Mouse (Mus musculus) right cerebral cortex, postnatal 10 days (tissue): ENCODE results near the gene Trp53.
"Not testable (repeated sequence)": the region's sequence is repeated elsewhere in the genome, so short reads cannot be mapped to it uniquely, and the experiment has no call there.

ENCODE experiments used
- DNase-seq, 2 experiments: peaks; one replicate each; pipeline ENCODE4 v3.0.0; 2021; ENCODE audit warnings: low spot score in 2 of 2

Gene Trp53

DNA sequence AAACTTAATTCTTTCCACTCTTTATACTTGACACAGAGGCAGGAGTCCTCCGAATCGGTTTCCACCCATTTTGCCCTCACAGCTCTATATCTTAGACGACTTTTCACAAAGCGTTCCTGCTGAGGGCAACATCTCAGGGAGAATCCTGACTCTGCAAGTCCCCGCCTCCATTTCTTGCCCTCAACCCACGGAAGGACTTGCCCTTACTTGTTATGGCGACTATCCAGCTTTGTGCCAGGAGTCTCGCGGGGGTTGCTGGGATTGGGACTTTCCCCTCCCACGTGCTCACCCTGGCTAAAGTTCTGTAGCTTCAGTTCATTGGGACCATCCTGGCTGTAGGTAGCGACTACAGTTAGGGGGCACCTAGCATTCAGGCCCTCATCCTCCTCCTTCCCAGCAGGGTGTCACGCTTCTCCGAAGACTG is at the start of gene Trp53, which contains the start of gene Wrap53:
Gene Trp53 (plus strand): TSS at position 269 of the 424 bp plus-strand sequence.
Gene Wrap53 (minus strand): TSS at position 165 of the 424 bp plus-strand sequence.
- DNase-seq = peak; percentile 93 to 95

DNA sequence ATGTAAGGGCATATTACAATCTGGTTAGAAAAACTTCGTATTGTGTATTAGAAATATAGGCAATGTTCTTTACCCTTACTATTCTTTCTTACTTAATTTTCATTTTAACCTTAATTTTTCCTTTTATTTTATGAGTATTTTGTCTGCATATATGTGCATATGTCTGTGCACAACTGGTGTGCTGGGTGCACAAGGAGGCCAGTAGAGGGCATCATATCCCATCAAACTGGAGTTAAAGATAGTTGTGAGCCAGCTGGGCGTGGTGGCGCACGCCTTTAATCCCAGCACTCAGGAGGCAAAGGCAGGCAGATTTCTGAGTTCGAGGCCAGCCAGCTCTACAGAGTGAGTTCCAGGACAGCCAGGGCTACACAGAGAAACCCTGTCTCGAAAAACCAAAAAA is 49.4 kb upstream of the Trp53 start:
- DNase-seq = not testable (repeated sequence)

DNA sequence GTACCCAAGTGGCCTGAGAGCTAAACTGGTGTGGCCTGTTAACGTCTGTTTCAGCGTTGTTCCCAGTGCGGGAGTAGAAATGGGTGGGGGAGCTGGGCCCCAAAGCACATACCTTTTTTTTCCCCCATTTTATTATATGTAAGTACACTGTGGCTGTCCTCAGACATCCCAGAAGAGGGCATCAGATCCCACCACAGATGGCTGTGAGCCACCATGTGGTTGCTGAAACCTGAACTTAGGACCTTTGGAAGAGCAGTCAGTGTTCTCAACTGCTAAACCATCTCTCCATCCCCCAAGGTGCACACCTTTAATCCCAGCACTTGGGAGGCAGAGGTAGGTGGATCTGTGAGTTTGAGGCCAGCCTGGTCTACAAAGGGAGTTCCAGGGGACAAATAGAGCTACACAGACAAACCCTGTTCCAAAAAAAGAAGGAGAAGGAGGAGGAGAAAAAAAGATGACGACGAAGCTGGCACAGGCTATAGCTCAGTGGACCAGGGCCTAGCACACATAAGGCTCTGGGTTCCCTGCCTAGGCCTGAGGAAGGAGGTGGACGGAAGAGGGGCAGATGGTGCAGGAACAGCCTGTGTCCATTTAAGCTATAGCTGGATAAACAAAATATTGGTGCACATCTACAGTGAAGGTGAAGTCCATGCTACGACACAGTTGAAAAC is 47.5 kb upstream of the Trp53 start:
- no peak for DNase-seq

DNA sequence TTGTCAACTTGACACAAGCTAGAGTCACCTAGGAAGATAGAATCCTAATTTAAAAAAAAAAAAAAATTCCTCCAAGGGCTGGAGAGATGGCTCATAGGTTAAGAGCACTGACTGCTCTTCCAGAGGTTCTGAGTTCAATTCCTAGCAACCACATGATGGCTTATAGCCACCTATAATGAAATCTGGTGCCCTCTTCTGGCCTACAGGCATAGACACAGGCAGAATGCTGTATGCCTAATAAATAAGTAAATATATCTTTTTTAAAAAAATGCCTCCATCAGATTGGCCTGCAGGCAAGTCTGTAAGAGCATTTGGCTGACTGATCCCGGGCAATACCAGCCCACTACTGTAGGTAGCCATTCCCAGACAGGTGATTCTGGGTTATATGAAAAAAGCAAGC is 45.2 kb upstream of the Trp53 start:
- no peak for DNase-seq

DNA sequence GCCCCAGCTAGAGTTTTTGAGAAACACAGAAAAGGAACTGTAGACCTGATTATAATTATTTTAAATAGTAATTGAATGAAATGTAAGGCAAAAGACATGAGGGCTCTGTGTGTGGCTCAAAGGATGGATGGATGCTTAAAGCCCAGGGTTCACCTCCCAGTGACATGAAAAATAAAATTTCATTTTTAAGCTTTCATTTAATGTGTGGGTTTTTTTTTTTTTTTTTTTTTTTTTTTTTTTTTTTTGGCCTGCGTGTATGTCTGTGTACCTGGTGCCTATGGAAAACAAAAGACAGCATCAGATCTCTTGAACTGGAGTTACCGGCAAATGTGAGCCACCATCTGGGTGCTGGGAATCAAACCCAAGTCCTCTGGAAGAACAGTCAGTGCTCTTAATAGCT is 39.5 kb upstream of the Trp53 start:
- DNase-seq = no peak

DNA sequence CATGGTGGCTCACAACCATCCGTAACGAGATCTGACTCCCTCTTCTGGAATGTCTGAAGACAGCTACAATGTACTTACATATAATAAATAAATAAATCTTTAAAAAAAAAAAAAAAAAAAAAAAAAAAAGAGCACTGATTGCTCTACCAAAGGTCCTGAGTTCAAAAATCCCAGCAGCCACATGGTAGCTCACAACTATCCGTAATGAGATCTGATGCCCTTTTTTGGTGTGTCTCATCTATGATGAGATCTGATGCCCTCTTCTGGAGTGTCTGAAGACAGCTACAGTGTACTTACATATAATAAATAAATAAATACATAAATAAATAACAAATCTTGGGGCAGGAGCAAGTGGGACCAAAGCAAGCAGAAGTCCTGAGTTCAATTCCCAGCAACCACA is 38.4 kb upstream of the Trp53 start:
- not testable (repeated sequence) for DNase-seq

DNA sequence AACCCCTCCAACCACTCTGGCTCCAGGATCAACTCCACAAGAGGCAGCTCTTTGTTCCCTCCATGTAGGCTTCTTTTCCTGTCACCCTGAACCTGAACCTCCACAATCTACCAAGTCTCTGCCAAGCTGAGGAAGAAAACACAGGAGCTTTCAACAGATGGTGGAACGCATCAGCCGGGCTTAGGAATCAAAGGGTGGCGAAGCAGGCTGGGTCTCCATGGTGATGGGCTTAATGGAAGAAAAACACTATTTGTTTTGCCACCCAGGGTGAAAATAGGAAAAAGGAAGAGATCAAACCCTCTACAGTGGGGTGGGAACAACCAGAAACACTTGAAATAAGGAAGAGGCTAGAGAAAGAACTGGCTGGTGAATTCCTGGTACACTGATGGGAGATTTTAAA is 36.6 kb upstream of the Trp53 start:
- DNase-seq = peak in 1 of 2 experiments; percentile 52

DNA sequence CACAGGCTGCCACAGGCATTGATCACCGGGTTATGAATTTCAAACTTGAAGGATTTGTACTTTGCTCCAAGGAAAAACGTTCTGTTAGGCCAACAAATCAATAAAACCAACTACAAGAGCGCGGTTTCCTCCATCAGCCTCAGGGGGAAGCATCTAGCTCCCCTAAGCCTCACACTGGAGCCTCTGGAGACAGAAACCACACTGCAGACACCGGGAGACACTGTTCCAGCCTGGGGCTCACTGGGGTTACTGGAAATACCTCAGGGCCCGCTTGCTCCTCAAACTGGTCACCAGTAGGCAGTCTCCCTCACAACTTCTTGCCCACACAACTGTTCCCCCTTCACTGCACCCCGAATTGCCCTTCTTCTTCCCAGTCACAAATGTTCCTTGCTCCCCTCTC is 34.2 kb upstream of the Trp53 start:
- DNase-seq = peak in 1 of 2 experiments; percentile 46

DNA sequence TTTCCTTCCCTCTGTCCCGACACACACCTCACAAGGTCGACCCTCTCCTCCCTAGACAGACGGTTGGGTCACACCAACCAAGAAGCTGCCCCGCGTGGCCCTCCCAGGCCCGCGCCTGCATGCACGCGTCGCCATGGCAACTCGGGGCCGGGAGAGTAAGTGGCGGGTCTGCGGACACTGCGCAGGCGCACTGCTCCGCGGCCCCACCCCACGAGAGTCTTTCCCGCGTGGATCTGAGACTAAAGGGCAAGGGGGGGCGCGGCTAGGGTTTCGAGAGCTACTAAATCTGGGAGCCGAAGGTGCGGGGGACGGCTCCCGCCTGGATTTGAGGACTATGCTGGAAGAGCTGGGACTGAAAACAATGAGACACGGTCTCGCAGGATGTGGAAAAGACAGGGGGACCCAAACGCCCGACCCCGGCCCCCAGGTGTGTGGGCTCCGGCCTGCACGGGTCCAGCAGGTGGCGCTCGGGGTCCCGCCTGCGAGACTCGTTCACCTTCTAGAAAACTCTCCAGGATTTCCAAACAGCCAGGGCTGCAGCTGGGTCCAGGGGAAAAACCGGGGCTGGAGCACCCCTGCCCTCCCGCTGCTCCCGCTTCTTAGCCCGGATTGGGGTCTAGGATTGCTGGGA is 33.6 kb upstream of the Trp53 start:
- DNase-seq = peak; percentile 92

DNA sequence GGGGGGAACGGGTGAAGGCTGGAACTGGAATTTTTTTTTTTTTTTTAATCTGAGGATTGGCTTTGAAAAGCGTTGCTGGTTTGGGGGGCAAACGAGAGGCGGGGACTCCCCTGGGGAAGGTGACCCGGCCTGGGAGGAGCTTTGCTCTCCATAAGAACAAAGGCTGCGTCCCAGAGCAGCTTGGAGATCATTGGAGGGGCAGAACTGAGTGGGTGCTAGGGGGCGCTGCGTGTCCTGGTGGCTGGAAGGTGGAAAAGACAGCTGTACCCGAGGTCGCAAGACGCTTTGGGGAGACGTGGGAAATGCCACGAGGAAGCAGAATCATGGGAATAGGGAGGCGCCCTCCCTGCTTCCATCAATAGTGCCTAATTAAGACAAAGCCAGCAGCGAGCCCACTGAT is 33.1 kb upstream of the Trp53 start:
- DNase-seq = peak; percentile 68 to 70

DNA sequence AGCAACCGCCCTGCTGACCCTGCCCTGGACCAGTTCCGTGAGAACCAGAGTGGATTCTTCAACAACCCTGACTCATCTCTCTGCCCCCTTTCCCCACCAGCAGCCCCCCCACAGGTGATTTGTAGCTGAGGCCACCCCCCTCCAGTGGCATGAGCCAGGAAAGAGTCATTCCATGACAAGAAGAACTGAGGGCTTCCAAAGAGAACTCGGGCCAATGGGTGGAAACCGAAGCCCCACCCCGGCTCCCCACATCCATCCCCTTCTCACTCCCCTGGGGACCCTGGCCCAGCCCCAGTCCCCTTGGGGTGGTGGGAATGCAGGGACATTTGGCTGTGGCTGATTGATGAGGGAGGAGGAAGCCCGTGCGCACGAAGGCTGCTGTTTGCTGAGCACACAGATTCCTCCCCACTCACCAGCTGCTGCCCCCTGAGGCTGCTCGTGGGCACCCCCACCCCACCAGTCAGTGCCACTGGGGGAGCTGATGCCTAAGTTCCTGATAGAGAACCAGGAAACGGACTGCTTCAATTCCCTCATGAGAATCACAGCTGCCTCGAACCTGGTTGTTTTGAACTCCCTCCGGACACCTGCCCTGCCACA is 31.0 kb upstream of the Trp53 start, which contains the start of gene Dnah2:
Gene Dnah2 (minus strand): TSS at position 51 of the 597 bp plus-strand sequence.
- no peak for DNase-seq

DNA sequence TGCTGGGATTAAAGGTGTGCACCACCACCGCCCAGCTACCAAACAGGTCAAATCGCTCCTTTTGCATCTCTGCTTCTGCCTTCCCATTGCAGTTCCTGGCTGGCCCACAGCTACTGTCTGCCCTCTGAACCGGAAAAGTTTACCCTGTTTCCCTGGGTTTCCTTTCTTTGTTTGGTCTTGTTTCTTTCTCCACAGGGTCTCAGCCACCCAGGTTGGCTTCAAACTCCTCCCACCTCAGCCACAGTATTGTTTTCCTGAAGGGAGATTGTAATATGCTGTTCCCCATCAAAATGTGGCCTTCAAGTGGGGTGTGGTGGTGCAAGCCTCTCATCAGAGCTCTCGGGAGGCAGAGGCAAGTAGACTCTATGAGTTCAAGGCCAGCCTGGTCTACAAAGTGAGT is 28.8 kb upstream of the Trp53 start:
- no peak for DNase-seq

DNA sequence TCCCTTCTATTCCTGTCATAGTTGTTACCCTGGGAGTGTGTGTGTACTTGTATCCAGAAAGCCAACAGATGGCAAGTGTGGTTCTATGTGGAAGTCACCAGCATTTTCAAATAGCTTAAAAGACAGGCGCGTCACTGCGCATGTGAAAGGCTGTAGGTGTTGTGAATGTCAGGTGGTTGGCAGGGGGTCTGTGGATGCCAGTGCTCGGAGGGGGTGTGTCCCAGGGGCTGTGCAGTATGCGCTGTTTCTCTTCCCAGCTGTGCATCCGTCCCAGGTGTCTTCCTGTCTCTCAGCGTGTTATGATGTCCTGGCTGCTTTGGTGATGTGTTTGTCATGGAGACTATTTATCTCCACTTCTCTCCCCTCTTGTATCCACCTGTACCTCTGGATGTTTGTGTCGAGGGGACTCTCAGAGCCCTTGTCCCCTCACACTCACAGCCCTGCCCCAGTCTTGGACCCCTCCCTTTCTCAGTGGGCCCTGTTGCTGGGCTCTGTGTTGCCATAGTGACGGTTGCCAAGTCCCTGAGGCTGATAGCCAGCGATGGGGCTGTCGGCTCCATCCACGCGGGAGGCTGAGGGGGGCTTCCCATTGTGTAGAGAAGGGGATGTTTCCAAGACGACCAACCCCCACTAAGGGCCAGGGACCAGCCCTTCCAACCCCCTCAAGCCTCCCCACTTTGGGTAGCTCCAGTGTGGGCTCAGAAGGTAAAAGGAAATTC is 27.4 kb upstream of the Trp53 start:
- peak; percentile 89 to 90 for DNase-seq

DNA sequence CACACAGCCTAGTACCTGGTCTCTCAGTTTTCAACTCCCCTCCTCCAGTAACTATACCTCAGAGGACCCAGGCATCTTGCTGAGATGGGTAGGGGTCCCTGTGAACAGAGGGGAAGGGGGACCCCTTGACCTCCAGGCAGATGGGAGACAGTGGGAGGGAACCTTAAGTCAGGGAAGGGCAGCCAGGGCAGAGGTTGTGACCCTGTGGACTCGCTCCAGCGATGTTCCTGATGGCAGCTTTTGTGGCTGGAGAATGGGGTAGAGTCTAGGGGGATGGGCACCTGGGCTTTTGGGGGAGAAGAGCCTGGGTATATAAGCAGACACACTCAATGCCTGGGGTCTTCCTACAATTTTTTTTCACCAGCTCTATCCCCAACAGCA is 26.8 kb upstream of the Trp53 start:
- peak in 1 of 2 experiments; percentile 60 for DNase-seq

DNA sequence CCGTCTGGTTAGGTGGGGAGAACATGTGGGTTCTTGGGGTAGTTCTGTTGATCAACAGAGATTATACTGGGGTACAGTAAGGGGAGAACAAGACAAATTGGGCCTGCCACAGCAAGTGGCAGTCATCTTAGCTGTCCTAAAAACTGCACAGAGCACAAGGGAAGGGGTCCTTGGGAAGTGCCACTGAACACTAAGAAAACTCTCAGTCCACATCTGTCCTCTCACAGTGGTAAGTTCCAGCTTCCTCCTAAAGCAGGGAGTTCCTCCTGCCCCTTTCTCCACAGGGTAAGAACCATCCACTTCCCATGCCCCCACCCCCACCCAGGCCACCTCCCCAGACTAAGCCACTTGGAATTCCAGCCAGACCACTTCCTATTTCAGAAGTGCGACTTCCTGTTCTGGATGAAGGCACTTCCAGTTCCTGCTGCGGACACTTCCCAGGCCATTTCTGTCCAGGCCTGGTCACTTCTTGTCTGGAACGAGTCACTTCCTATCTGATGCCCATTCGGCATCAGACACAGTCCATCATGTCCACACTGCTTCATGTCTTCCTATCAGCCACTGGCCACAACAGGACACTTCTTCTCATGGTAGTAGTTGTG is 25.5 kb upstream of the Trp53 start:
- no peak for DNase-seq

DNA sequence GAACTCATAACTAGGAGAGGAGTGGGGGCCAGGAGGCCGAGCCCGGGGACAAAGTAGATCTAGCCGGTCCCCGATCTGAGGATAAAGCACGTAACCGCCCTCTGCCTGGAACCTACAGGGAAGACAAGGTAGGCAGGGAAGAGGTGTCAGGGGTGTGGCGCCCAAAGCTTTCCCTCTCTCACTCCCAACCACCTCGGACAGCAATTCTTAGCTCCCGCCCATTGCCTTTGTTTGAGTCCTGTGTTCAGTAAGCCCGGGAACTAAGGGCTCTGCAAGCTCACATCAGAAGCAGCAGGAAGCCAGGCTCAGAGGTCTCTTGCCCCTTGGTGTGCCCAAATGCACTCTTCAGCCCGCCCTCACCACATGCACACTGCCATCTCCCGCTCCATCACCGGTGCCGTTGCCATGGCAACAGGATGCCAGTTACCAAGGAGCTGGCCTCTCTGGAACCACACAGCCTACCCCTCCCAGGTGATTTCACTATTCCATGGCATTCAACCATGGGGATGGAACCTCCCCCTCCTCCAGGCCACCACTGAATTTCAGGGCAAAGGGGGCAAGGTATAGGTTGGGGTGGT is 22.7 kb upstream of the Trp53 start:
- DNase-seq = peak; percentile 83

DNA sequence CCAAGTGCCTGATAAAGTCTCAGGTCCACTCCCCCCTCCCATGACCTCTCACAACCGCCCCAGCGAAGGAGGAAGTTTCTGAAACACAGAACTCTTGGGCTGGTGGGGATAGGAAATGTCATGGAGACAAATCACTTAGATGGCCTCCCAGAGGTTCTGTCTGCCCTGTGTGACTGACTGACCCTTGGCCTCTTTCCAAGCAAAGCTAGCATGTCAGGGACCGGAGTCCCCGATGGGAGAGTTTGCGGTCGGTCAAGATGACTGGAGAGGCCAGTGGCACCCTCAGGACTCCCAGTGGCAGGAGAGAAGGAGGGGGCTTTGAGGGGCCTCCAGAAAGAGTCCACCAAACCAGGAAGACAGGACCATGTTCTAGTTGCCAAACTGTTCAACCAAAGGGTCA is 21.4 kb upstream of the Trp53 start:
- no peak for DNase-seq

DNA sequence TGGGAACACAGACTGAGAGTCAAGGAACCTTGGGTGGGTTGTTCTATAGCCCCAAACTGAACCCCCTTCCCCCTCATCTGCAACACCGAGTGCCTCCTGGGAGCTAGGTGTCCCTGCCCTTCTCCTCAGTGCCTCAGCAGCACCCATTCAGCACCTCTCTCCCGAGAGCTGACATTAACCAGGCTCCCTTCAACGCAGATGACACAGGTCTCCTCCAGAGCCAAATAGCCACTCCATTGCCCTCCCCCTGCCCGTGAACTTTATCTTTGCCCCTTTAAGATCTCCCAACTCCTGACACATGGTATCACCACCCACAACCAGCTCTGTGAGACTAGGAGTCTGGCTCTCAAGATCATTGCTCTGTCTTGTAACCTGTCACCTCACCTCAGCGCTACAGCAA is 21.0 kb upstream of the Trp53 start:
- DNase-seq = no peak

DNA sequence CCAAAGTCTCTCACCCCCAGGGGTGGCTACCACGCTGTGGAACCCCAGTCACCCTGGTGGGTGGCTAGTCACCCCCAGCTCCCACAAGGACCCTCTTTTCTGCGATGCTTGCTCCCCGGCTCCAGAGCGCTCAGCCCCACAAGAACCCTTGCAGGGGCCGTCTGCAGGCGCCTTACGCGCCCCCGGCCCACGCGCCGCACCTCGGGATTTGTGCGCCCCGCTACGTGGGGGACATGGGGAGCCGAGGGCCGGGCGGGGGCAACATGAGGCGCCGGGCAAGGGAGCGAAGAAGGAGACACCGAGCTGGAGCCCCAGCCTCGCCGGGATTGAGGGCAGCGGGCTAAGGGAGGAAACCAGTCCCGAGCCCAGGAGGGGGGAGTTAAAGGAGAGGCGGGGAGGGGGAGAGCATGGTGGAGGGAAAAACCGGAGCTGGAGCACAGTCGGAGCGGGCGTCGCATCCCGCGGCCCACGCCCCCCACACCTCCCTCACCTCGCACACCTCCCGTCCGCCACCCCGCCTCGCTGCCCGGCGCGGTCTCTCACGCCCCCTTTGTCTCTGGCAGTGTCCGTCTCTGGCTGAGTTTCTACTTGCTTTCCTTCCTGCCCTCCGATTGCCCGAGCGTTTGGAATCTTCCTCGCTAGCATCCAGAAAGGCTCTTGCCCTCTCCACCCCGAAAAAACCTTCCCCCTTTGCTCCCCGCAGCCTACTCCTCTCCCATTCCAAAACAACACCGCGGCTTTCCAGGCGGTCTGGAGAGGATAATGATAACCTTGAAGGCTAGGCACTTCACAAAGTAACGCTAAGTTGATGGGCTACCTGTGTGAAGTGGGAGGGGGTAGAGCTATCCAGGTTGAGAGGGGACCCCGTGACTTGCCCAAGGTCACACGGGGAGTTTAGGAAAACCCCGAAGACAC is 20.1 kb upstream of the Trp53 start, which contains the start of gene Efnb3:
Gene Efnb3 (minus strand): TSS at position 355 of the 915 bp plus-strand sequence.
- DNase-seq = peak; percentile 76
